Mouse (Mus musculus) splenic B cell, adult 2 months (primary cell): Measurements from ENCODE around the gene Rarres2.
"Not testable (repeated sequence)": the region's sequence is repeated elsewhere in the genome, so short reads cannot be mapped to it uniquely, and the experiment has no call there.

Experiments used
- DNase-seq: peaks from one replicate; pipeline ENCODE4 v3.0.0-alpha.2; 2011; ENCODE audit warnings: low read depth, low spot score
- H3K27me3 ChIP-seq: 2 replicates; pipeline ENCODE4 v1.6.1; 2012; ENCODE audit warnings: mild to moderate bottlenecking, low read length, moderate library complexity, mixed read lengths; ENCODE audit not compliant: control insufficient read depth, poor library complexity, insufficient read depth, severe bottlenecking
- H3K36me3 ChIP-seq: 2 replicates; pipeline ENCODE4 v1.6.1; 2012; ENCODE audit warnings: mild to moderate bottlenecking, low read length, moderate library complexity, mixed read lengths; ENCODE audit not compliant: control insufficient read depth, poor library complexity, insufficient read depth, severe bottlenecking

Rarres2 gene

DNA sequence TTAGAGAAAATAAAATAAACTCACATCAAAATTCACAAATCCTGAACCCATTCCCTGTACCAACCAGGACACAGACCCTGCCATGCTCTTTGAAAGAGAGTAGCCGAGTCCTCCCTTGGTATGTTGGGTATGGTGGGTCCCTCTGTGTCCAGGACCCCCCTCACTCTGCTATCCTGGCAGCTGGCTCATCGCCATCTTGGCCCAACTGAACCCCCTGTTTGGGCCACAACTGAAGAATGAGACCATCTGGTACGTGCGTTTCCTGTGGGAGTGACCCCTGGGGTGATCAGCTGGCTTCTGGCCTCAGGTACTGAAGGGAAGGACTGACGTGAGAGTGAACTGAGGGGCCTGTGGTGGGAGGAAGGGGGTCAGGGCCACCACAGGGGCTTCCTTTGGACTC, 32.7 kb downstream of the Rarres2 start:
- Histone ChIP-seq H3K27me3 (no peaks in the 10 kb centered on the region), H3K36me3 (no peaks in the 10 kb centered on the region)
- no peak for DNase-seq

DNA sequence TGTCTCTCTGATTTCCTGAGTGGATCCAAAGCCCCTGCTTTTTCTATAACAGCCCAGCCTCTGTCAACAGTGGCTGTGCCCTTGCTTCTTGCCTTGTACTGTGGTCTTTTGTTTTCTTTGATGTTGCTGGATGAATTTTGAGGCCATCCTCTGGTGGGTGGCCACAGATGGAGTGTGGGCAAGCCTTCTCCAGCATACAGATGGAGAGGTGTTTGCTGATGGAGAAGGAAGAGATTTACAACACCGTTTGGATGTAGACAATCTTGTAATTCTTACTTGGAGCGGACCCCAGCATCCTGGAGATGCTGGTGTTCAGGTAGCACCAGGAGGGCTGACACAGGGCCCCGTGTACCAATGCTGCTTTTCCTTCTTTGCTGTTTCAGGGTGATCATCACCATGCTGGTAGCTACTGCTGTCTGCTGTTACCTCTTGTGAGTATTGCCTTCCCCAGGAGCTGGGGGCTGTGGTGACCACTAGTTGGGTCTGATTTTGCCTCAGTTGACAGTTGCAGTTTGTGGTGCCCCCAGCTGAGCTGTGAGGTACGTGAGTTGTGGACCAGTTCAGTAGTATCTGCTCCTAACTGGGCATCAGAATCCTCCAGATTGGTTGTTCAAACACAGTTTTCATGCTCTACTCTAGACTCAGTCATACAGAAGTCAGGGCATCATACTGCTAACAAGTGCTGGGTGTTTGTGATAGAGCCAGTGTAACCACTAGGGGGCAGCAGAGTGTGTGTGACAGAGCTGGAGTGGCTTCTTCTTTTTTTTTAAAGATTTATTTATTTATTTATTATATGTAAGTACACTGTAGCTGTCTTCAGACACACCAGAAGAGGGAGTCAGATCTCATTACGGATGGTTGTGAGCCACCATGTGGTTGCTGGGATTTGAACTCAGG, 33.5 kb downstream of the Rarres2 start:
- Histone ChIP-seq H3K27me3 (no peaks in the 10 kb centered on the region), H3K36me3 (no peaks in the 10 kb centered on the region)
- DNase-seq: peak; percentile 90

DNA sequence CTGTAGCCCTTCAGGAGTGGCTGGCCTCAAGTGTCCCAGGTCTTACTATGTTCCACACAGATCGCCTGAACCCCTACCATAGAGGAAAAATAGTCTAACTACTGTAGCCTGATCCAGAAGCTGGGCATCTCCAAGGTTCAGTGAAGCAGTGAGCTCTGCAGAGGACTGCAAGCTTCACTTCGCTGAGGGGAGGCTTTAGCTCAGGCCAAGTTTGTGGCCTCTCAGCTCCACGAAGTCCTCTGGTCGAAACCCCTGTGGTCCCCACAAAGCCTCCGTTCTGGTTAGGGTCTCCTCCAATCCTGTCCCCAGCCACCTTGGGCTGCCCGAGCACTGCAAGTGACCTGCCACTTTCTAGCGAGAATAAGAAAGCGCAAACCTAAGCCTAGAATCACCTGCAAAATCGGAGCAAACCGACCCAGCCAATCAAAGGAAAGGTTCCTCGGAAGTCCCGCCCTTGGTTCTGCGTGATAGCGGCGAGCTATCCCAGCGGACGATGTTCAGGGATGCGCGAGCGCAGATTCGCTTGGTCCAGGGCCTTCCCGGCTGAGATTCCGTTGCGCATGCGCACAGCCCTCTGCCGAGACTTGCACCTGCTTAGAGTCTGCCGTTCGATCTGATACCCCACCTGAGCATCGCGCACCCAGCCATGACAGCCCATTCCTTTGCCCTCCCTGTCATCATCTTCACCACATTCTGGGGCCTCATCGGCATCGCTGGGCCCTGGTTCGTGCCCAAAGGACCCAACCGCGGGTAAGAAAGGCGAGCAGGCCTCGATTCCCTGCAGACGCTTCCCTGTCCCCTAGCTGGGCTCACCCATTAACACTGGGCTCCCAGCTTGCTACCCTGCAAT, 35.3 kb downstream of the Rarres2 start, which contains the start of gene Atp6v0e2:
Gene Atp6v0e2, plus strand, starts transcription at position 511 of the 850 bp plus-strand sequence.
- no peaks in the 10 kb centered on the region for H3K27me3 ChIP-seq
- no peaks in the 10 kb centered on the region for H3K36me3 ChIP-seq
- DNase-seq: no peak

DNA sequence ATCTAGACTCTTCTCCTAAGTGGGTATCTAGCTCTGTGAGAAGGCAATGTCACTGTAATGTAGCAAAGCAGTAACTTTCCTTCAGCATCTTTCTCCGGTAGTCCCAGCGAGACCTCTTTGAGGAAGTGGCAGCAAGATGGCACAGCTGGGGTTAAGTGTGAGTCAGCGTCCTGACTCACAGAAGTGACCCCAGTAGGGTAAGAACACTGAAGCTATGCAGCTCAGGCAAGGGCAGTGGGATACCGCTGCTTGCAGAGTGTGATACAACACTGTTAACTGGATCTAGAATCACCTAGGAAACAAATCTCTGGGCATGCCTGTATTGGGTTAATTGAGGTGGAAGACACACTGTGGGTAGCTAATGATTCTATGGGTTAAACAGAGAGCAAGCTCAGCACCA, 36.5 kb downstream of the Rarres2 start:
- DNase-seq: no peak
- H3K27me3 ChIP-seq: no peaks in the 10 kb centered on the region

DNA sequence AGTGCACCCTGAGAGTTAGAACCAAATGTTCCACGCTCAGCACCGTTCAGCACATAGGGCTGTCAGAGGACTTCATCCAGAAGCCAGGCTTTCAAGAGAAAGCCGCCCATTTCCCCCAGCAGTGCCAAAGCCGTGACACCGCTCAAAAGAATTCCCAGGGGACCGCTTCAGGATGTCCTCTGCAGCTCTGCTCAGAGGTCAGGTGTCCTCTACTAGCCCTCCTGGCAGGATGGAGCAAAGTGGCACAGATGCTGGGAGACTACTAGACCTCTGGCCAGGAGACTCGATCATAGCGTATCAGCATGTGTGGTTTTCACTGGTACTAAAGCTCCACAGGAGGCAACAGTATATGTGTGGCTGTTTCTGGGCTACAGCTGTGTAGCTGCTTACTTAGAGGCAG, 37.7 kb downstream of the Rarres2 start:
- Histone ChIP-seq H3K27me3 (no peaks in the 10 kb centered on the region), H3K36me3 (no peaks in the 10 kb centered on the region)
- DNase-seq: no peak

More for the DNA sequence above, 36.5 kb downstream of the Rarres2 start:
- H3K36me3 ChIP-seq: no peaks in the 10 kb centered on the region

DNA sequence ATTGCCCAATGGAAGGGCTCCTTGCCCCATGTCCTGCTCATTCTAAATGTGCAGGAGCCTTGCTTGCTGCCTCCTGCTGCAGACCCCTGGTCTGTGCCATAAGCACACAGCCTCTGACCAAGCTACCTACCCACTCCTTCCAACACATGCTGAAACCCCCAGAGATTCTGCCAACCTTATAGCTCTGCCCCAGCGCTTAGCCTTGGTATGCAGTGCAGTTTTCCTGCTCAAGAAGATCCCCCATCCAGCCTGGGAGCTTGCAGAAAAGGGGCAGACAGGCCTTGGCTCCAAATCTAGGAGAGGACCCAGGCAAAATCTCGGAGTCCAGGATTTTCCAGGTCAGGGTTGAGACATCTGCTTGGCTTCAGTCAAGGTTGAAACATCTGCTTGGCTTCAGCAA, 39.1 kb downstream of the Rarres2 start:
- Histone ChIP-seq H3K36me3 (no peaks in the 10 kb centered on the region), H3K27me3 (no peaks in the 10 kb centered on the region)
- DNase-seq: no peak

DNA sequence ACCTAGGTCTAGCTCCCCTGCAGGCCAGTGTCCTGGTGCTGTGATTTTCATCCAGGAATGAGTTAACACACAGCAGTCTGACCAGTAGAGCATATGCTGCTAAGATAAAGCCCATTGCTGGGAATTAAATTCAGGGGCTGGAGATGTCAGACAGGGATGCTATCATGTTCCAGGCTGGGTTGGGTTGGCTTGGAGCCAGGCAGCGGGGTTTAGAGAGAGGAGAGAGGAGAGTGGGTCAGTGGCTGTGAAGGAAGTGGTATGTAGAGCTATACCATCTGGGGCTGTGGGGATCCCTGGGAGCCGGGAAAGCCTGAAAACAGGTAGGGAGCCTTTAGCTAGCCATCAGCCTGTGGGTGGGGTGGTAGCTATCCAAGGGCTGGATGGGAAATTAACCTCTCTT, 41.7 kb downstream of the Rarres2 start:
- Histone ChIP-seq H3K36me3 (no peaks in the 10 kb centered on the region), H3K27me3 (no peaks in the 10 kb centered on the region)
- no peak for DNase-seq

DNA sequence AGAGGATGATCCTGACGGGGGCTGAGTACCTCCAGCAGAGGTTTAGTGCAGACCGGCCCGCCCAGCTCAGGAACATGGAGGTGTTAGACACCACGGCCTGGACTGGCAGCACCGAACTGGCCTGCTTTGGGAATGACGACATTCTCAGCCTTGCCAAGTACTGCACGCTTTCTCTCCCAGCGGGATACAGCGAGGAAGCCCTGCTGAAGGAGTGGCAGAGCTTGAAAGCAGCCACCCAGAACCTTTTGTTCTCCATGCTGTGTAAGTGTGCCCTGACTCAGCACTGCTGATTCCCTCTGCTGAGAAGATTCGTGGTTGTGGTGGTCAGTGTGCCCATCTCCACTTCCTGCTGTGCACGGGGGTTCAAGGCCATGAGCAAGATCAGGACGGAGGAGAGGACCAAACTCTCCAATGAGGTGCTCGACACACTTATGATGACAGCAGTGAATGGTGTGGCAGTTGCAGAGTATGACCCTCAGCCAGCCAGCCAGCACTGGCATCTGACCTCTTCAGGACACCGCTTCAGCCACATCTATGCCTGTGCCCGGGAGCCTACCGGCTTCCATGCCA, 42.6 kb downstream of the Rarres2 start:
- Histone ChIP-seq H3K27me3 (no peaks in the 10 kb centered on the region), H3K36me3 (no peaks in the 10 kb centered on the region)
- no peak for DNase-seq

DNA sequence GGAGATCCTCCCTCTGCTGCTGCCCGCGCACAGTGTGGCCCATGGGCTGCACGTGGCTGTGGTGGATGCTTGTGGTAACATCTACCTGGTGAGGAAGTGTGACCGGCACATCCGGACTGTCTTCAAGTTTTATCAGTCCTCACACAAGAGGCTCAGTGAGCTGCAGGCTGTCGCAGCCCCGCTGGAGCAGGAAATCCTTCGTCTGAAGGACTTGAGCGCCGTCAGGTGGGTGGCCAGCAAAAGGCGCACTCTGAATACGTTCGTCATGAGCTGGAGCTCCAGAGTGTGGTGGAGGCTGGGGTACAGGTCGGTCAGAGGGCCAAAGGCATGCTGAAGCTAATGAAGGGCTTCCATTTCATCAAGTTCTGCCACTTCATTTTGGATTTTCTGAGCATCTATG, 43.3 kb downstream of the Rarres2 start:
- no peak for DNase-seq
- H3K36me3 ChIP-seq: no peaks in the 10 kb centered on the region

DNA sequence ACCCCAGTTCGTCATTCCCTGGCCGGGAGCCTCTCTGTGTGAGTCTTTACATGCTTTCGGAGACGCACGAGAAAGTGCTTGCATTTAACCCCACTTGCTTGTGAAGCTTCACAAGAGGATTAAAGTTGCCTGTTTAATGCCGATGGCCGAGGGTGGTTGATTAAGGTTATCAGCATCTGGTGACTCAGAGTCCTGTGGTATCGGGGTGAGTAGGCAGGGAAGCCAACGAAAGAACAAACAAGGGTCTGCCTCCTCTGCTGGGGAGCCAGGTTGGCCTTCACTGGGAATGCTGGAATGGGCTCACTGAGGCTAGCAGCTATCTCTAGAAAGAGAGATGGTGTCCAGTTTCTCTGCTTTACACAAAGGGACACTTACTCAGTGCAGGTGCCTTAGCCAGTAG, 44.7 kb downstream of the Rarres2 start:
- Histone ChIP-seq H3K36me3 (no peaks in the 10 kb centered on the region), H3K27me3 (no peaks in the 10 kb centered on the region)
- no peak for DNase-seq

More for the DNA sequence above, 43.3 kb downstream of the Rarres2 start:
- no peaks in the 10 kb centered on the region for H3K27me3 ChIP-seq

DNA sequence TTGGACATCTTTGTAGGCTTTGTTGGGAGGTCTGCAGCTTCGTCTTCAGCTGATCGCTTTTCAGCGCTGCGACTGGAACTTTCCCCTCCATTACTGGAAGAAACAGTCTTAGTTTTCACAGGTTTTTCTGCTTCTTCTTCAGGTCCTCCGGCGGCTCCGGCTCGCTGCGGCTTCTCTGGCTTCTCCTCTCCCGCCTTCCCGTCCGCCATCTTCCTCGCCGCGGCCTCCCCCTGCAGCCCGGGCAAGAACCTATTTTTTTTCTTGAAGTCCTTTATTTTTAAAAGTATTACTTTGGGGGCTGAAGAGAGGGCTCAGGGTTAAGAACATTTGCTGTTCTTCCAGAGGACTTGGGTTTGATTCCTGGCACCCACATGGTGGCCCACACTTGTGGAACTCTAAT, 47.7 kb downstream of the Rarres2 start:
- not testable (repeated sequence) for H3K27me3 ChIP-seq, DNase-seq, H3K36me3 ChIP-seq
